Mouse (Mus musculus): ENCODE measurements around the gene Myh10. TPM values are rescaled to one million over a fixed set of nuclear protein-coding genes. Genes with fewer than 3 reads are reported as not detected.

Gene Myh10
- polyA plus RNA-seq, 1 experiment, result 20.9 TPM

- Histone ChIP-seq H3K4me3 (peak overlapping the region; percentile 65), H3ac (ENCODE audit: control insufficient read depth, insufficient read length) (peak overlapping the region; percentile 53), H3K4me2 (ENCODE audit: low read depth) (peak overlapping the region; percentile 88), H3K27me3 (ENCODE audit: control insufficient read depth, insufficient read depth, insufficient read length) (no peaks in the 10 kb centered on the region), H3K79me2 (ENCODE audit: control insufficient read depth, insufficient read depth) (peaks cover 59% of the 10 kb centered on the region), H3K36me3 (ENCODE audit: control insufficient read depth, insufficient read depth) (no peaks in the 10 kb centered on the region)
- TF ChIP-seq E2F4 (IDR thresholded peaks at IDR 0.05; ENCODE audit: insufficient read depth), result no peak
- TF ChIP-seq MAX (IDR thresholded peaks at IDR 0.05; ENCODE audit: low read depth), result no peak
- TF ChIP-seq TCF3 (IDR thresholded peaks at IDR 0.05; ENCODE audit: insufficient read length, low read depth), result no peak
- no peak for TF ChIP-seq CEBPB (IDR thresholded peaks at IDR 0.05; ENCODE audit: insufficient read depth, poor library complexity, severe bottlenecking)
- TF ChIP-seq POLR2AphosphoS2 (IDR thresholded peaks at IDR 0.05; ENCODE audit: insufficient read length, low read depth), result no peak
- TF ChIP-seq POLR2A (IDR thresholded peaks at IDR 0.05; ENCODE audit: insufficient read length, low read depth), result no peak
- no peak for TF ChIP-seq TCF12 (IDR thresholded peaks at IDR 0.05; ENCODE audit: insufficient read depth, poor library complexity, severe bottlenecking)
- TF ChIP-seq USF1 (IDR thresholded peaks at IDR 0.05; ENCODE audit: low read depth), result no peak
- no peak for TF ChIP-seq REST (IDR thresholded peaks at IDR 0.05; ENCODE audit: insufficient read depth, insufficient read length)
- no peak for TF ChIP-seq SRF (IDR thresholded peaks at IDR 0.05; ENCODE audit: control insufficient read depth, insufficient read length, low read depth)
- TF ChIP-seq MYOD1 (IDR thresholded peaks at IDR 0.05; ENCODE audit: control insufficient read depth in 1 of 3, insufficient read length in 2 of 3, low read depth in 2 of 3), result no peak
These were observed 2.2 kb downstream of the Myh10 start for GRCm38 (mm10) chr11:68693447-68694040.

GRCm38 (mm10) chr11:68702370-68702769 lies 11.0 kb downstream of the Myh10 start:
- Histone ChIP-seq H3K4me3 (no peak overlapping the region), H3ac (ENCODE audit: control insufficient read depth, insufficient read length) (no peak overlapping the region), H3K79me2 (ENCODE audit: control insufficient read depth, insufficient read depth) (peaks cover 30% of the 10 kb centered on the region), H3K4me2 (ENCODE audit: low read depth) (no peak overlapping the region), H3K27me3 (ENCODE audit: control insufficient read depth, insufficient read depth, insufficient read length) (no peaks in the 10 kb centered on the region), H3K36me3 (ENCODE audit: control insufficient read depth, insufficient read depth) (peaks cover 15% of the 10 kb centered on the region)
- TF ChIP-seq POLR2AphosphoS2 (IDR thresholded peaks at IDR 0.05; ENCODE audit: insufficient read length, low read depth), result no peak
- no peak for TF ChIP-seq TCF12 (IDR thresholded peaks at IDR 0.05; ENCODE audit: insufficient read depth, poor library complexity, severe bottlenecking)
- TF ChIP-seq MYOG (IDR thresholded peaks at IDR 0.05; ENCODE audit: control insufficient read depth in 1 of 3, insufficient read depth in 1 of 3, insufficient read length in 2 of 3, low read depth in 2 of 3), result no peak

- Histone ChIP-seq H3K36me3 (ENCODE audit: control insufficient read depth, insufficient read depth) (peaks cover 15% of the 10 kb centered on the region), H3K79me2 (ENCODE audit: control insufficient read depth, insufficient read depth) (peaks cover 24% of the 10 kb centered on the region), H3ac (ENCODE audit: control insufficient read depth, insufficient read length) (no peak overlapping the region), H3K4me3 (no peak overlapping the region), H3K27me3 (ENCODE audit: control insufficient read depth, insufficient read depth, insufficient read length) (no peaks in the 10 kb centered on the region), H3K4me2 (ENCODE audit: low read depth) (no peak overlapping the region)
- TF ChIP-seq MAX (IDR thresholded peaks at IDR 0.05; ENCODE audit: low read depth) (no peak), E2F4 (IDR thresholded peaks at IDR 0.05; ENCODE audit: insufficient read depth) (no peak), MYOG (IDR thresholded peaks at IDR 0.05; ENCODE audit: control insufficient read depth in 1 of 3, insufficient read depth in 1 of 3, insufficient read length in 2 of 3, low read depth in 2 of 3) (no peak), TCF3 (IDR thresholded peaks at IDR 0.05; ENCODE audit: insufficient read length, low read depth) (no peak), CEBPB (IDR thresholded peaks at IDR 0.05; ENCODE audit: insufficient read depth, poor library complexity, severe bottlenecking) (no peak), POLR2AphosphoS2 (IDR thresholded peaks at IDR 0.05; ENCODE audit: insufficient read length, low read depth) (no peak), USF1 (IDR thresholded peaks at IDR 0.05; ENCODE audit: low read depth) (no peak), TCF12 (IDR thresholded peaks at IDR 0.05; ENCODE audit: insufficient read depth, poor library complexity, severe bottlenecking) (no peak), MYOD1 (IDR thresholded peaks at IDR 0.05; ENCODE audit: control insufficient read depth in 1 of 3, insufficient read length in 2 of 3, low read depth in 2 of 3) (no peak), POLR2A (IDR thresholded peaks at IDR 0.05; ENCODE audit: insufficient read length, low read depth) (no peak), SRF (IDR thresholded peaks at IDR 0.05; ENCODE audit: control insufficient read depth, insufficient read length, low read depth) (no peak), REST (IDR thresholded peaks at IDR 0.05; ENCODE audit: insufficient read depth, insufficient read length) (no peak)
These were observed 12.0 kb downstream of the Myh10 start for GRCm38 (mm10) chr11:68703360-68703759.

- TF ChIP-seq POLR2A (IDR thresholded peaks at IDR 0.05; ENCODE audit: insufficient read length, low read depth), result no peak
- no peak for TF ChIP-seq MAX (IDR thresholded peaks at IDR 0.05; ENCODE audit: low read depth)
- TF ChIP-seq MYOG (IDR thresholded peaks at IDR 0.05; ENCODE audit: control insufficient read depth in 1 of 3, insufficient read depth in 1 of 3, insufficient read length in 2 of 3, low read depth in 2 of 3), result no peak
- TF ChIP-seq USF1 (IDR thresholded peaks at IDR 0.05; ENCODE audit: low read depth), result no peak
- no peak for TF ChIP-seq REST (IDR thresholded peaks at IDR 0.05; ENCODE audit: insufficient read depth, insufficient read length)
- TF ChIP-seq TCF12 (IDR thresholded peaks at IDR 0.05; ENCODE audit: insufficient read depth, poor library complexity, severe bottlenecking), result no peak
- no peak for TF ChIP-seq MYOD1 (IDR thresholded peaks at IDR 0.05; ENCODE audit: control insufficient read depth in 1 of 3, insufficient read length in 2 of 3, low read depth in 2 of 3)
- TF ChIP-seq TCF3 (IDR thresholded peaks at IDR 0.05; ENCODE audit: insufficient read length, low read depth), result no peak
- no peak for TF ChIP-seq POLR2AphosphoS2 (IDR thresholded peaks at IDR 0.05; ENCODE audit: insufficient read length, low read depth)
- TF ChIP-seq CEBPB (IDR thresholded peaks at IDR 0.05; ENCODE audit: insufficient read depth, poor library complexity, severe bottlenecking), result no peak
- TF ChIP-seq SRF (IDR thresholded peaks at IDR 0.05; ENCODE audit: control insufficient read depth, insufficient read length, low read depth), result no peak
- TF ChIP-seq E2F4 (IDR thresholded peaks at IDR 0.05; ENCODE audit: insufficient read depth), result no peak
- no peak overlapping the region for H3ac ChIP-seq (ENCODE audit: control insufficient read depth, insufficient read length)
- H3K36me3 ChIP-seq (ENCODE audit: control insufficient read depth, insufficient read depth), result peaks cover 13% of the 10 kb centered on the region
- H3K27me3 ChIP-seq (ENCODE audit: control insufficient read depth, insufficient read depth, insufficient read length), result no peaks in the 10 kb centered on the region
- no peak overlapping the region for H3K4me3 ChIP-seq
- no peak overlapping the region for H3K4me2 ChIP-seq (ENCODE audit: low read depth)
- H3K79me2 ChIP-seq (ENCODE audit: control insufficient read depth, insufficient read depth), result peaks cover 16% of the 10 kb centered on the region
These were observed 12.9 kb downstream of the Myh10 start for GRCm38 (mm10) chr11:68704258-68704657.

GRCm38 (mm10) chr11:68704847-68705246 lies 13.5 kb downstream of the Myh10 start:
- no peak for TF ChIP-seq USF1 (IDR thresholded peaks at IDR 0.05; ENCODE audit: low read depth)
- TF ChIP-seq MYOD1 (IDR thresholded peaks at IDR 0.05; ENCODE audit: control insufficient read depth in 1 of 3, insufficient read length in 2 of 3, low read depth in 2 of 3), result no peak
- no peak for TF ChIP-seq SRF (IDR thresholded peaks at IDR 0.05; ENCODE audit: control insufficient read depth, insufficient read length, low read depth)
- no peak for TF ChIP-seq E2F4 (IDR thresholded peaks at IDR 0.05; ENCODE audit: insufficient read depth)
- no peak for TF ChIP-seq MYOG (IDR thresholded peaks at IDR 0.05; ENCODE audit: control insufficient read depth in 1 of 3, insufficient read depth in 1 of 3, insufficient read length in 2 of 3, low read depth in 2 of 3)
- TF ChIP-seq REST (IDR thresholded peaks at IDR 0.05; ENCODE audit: insufficient read depth, insufficient read length), result no peak
- no peak for TF ChIP-seq TCF3 (IDR thresholded peaks at IDR 0.05; ENCODE audit: insufficient read length, low read depth)
- TF ChIP-seq MAX (IDR thresholded peaks at IDR 0.05; ENCODE audit: low read depth), result no peak
- TF ChIP-seq POLR2A (IDR thresholded peaks at IDR 0.05; ENCODE audit: insufficient read length, low read depth), result no peak
- H3K36me3 ChIP-seq (ENCODE audit: control insufficient read depth, insufficient read depth), result peaks cover 9% of the 10 kb centered on the region
- no peak overlapping the region for H3K4me3 ChIP-seq
- no peak overlapping the region for H3K4me2 ChIP-seq (ENCODE audit: low read depth)
- no peaks in the 10 kb centered on the region for H3K27me3 ChIP-seq (ENCODE audit: control insufficient read depth, insufficient read depth, insufficient read length)
- H3ac ChIP-seq (ENCODE audit: control insufficient read depth, insufficient read length), result no peak overlapping the region
- H3K79me2 ChIP-seq (ENCODE audit: control insufficient read depth, insufficient read depth), result peaks cover 13% of the 10 kb centered on the region

Measured in myocyte (in vitro differentiated cells).